Mouse (Mus musculus) cerebral cortex, adult 2 months (tissue): ENCODE data around the gene Tmem60.

Experiments
- WGBS: fragments of 180-500 bp; shearing (Covaris S2); methylation state at CpG from one replicate; pipeline ENCODE4 v1.1.7; 2018; 5-methylcytosine and 5-hydroxymethylcytosine counted together

Gene Tmem60

DNA sequence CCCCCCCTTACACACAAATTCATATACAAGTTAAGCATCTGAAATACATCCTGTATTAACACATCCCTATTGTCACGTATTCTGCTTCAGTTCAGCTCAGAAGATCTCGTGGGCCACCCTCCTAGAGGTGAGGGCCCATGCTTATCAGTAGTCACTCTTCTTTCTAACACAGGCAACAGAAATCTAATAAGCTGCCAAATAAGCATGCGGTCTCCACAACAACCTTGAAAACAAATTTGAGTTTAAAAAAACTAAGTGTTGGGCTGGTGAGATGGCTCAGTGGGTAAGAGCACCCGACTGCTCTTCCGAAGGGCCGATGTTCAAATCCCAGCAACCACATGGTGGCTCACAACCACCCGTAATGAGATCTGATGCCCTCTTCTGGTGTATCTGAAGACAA lies 24.2 kb downstream of the Tmem60 start:
- 97% methylated on average over 7 of the region's 7 CpGs for WGBS

DNA sequence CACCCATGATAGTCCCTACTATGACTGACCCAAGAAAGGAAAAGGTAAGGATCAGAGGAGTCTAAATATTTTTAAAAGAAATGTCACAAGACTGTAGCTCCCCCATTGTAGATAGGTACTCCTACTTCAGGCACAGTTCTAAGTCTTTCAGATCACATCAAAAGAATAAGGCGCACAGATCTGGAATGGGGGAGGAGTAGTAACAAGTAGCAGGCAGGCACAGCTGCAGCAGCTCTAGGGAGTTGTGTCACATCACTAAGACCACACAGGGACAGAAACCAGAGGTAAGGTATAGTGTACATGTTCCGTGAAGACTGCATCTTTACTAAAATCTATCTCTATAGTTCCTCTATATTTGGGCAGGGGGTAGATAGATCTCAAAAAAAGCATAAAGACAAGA lies 29.8 kb downstream of the Tmem60 start:
- WGBS, result 76% methylated on average over 2 of the region's 2 CpGs

DNA sequence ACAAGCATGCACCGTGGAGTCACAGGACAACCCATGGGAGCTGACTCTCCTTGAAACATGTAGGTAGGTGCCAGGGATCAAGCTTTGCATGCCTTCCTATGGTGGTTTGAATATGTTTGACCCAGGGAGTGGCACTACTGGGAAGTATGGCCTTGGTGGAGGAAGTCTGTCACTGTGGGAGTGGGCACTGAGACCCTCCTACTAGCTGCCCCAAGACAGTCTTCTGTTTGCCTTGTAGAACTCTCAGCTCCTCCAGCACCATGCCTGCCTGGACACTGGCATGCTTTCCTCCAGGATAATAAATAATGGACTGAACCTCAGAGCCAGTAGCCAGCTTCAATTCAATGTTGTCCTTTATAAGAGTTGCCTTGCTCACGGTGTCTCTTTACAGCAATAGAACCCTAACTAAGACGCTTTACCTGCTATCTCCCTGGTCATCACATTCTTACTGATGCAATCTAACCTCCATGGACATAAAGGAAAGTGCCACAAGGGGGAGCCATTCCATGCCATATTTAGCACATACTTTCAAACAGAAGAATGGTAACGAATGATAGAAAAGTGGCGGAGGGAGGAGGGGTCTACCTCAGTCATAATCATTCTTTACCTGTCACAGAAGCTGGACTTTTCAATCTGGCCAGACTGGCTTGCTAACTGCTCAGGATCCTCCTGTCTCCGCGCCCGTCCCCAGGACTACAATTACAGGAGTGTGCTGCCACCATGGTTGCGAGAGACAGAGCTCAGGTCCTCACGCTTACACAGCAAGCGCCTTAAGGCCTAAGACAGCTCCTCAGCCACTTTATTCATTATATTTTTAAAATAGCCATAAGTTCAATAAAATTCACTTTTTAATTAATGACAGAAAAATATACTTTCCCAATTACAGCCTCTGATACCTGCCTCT lies 31.6 kb downstream of the Tmem60 start:
- 65% methylated on average over 11 of the region's 11 CpGs for WGBS

DNA sequence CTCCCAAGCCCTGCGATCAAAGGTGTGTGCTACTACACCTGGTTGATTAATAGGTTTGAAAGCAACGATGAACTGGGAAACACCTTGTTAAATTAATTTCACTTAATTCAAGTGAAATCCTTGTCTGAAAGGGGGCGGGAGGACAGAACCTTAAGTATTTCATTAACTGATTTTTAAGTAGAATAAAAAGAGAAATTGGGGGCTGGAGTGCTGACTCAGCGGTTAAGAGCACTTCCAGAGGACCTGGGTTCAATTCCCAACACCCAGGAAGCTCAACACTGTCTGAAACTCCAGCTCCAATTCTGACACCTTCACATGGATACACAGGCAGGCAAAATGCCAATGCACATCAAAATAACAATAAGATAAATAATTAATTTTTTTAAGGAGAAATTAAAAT lies 37.0 kb downstream of the Tmem60 start:
- WGBS, result 92% methylated on average over 4 of the region's 4 CpGs

DNA sequence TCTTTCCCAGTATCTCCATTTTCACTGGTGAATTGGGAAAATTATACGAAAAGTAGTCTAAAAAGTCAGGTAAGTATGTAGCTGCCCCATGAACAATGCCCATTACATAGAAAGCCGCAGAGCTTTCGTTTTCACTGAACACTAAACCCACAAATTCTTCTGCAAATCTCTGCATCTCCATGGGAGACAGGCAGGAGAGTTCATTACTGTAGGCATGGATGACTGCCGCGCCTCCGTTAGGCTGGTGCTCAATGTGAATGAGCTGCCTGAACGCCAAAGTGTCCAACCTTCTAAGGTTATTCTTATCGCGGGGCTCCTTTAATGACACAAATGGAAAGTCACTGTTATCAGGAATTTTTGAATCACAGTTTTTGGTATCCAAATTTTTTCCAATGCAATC lies 37.6 kb downstream of the Tmem60 start:
- 42% methylated on average over 9 of the region's 9 CpGs for WGBS

DNA sequence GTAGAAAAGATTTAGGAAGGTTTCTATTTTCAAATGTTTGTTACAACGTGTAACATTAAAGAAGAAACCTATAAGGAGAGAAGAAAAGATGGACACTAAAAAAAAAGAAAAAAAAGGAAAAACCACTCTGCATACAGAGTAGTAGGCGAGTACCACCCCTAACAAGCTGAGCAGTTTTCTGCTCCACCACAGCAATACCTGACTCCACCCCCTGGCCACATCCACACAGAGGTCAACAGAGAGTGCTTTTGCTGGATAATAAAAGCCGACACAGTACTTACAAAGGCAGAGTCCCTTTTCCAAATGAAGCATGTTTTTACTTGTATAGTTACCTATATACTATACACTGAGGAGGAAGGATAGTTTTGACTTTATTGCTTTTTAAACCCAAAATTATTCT lies 42.6 kb downstream of the Tmem60 start:
- 70% methylated on average over 3 of the region's 3 CpGs for WGBS

DNA sequence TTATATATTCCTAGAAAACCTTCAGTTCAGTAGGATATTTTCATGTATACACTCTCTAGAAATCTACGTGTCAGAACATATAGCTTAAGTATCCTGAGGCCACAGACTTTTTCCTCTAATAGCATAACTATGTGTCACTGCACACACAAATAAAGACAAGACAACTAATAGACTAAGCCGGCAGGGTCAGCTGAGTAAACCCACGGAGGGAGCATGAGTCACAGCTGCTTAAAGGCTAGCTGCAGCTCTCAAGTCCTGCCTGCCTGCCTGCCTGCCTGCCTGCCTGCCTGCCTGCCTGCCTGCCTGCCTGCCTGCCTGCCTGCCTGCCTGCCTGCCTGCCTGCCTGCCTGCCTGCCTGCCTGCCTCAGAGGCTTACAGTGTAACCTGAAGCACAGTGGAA lies 43.5 kb downstream of the Tmem60 start:
- WGBS, result 69% methylated on average over 3 of the region's 3 CpGs

DNA sequence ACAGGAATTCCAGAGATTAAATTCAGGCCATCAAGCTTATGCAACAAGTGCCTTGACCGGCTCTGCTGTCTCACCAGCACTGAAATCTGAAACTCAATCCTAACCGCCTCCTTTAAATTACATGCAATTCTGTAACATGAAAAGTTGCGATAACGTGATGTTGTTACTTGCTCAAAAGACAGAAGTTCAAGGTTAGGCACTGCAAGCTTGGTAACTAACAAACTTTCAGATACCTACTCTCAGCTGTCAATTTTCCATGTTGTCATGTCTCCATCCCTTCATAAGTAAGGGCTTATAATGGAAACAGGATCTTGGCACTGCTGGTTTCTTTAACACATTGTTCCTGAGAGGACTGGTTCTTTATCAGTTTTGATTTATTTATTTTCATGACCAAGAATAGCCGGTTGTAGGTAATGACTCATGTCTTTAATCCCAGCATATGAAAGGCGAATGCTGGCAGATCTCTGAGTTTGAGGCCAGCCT lies 47.7 kb downstream of the Tmem60 start:
- WGBS, result 64% methylated on average over 6 of the region's 6 CpGs

DNA sequence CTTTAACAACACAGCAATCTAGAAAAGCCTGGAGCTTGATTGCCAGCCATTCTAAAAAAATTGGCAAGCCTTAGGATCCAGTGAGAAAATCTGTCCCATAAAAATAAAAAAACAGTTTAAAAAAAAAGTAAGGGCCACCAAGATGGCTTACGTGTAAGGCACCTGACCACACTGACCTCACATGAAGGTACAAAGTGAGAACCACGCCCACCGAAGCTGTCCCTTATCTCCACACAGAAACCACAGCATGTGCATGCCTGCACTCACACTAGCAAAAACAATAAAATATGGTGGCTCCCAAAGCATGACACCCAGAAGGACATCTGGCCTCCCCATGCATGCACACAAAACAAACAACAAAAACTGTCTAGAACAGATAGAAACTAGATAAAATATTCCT lies 49.3 kb downstream of the Tmem60 start:
- 87% methylated on average over 3 of the region's 3 CpGs for WGBS

DNA sequence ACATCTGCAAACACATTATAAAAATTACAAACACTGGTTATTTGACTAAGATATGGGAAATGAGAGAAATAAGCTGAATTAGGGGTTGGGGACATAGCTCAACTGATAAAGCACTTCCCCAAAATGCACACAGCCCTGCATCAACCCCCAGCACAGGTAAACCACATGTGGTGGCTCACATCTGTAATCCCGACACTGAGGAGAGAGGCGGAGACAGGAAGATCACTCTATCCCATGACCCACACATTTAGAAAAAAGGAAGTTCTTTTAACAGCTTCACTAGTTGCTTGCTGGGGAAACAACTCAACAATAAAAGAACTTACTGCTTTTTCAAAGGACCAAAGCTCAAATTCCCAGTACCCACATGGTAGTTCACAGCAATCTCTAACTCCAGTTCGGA lies 50.6 kb downstream of the Tmem60 start:
- WGBS, result 77% methylated on average over 3 of the region's 3 CpGs

DNA sequence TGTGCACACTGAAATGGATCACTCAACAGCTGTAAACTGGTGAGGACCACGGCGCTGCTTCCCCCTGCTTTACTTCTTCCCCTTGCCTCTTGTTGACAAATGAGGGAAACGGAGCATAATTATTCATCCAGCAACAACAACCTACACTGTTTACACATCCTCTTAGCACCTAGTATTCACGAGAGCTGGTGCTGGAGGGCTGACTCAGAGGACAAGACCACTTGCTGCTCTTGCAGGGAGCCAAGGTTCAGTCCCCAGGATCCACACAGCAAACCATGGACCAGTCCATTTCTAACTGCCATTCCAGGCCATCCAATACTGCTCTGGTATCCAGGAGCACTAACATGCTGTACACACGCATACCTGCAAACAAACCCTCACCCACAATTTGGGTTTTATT lies 53.9 kb downstream of the Tmem60 start:
- WGBS, result 53% methylated on average over 5 of the region's 5 CpGs
